Mouse (Mus musculus) stomach, postnatal 0 days (tissue): Measurements from ENCODE around the gene Slc22a17. TPM values are rescaled to one million over a fixed set of nuclear protein-coding genes. Genes with fewer than 3 reads are reported as not detected.

Source experiments
- ATAC-seq: fragments of 200-750 bp; cut with Nextera tagmentation; 2 replicates; pipeline ENCODE4 v1.8.0; 2017; ENCODE audit not compliant: low FRiP score, low TSS enrichment
- DNase-seq: peaks from one replicate; pipeline ENCODE4 v3.0.0-alpha.2; 2016; ENCODE audit warnings: low spot score
- H3K27ac ChIP-seq: fragments of 300-500 bp; sonication (generic); replicated peaks from 2 replicates; pipeline ENCODE4 v1.5.1; 2014; ENCODE audit warnings: mild to moderate bottlenecking, control low read depth
- H3K27me3 ChIP-seq: fragments of 300-500 bp; sonication (generic); 2 replicates; pipeline ENCODE4 v1.6.1; 2014; ENCODE audit warnings: low read length; ENCODE audit not compliant: control insufficient read depth, insufficient read depth
- H3K36me3 ChIP-seq: fragments of 300-500 bp; sonication (generic); 2 replicates; pipeline ENCODE4 v1.6.1; 2014; ENCODE audit warnings: low read length, mixed read lengths; ENCODE audit not compliant: control insufficient read depth, insufficient read depth
- H3K4me1 ChIP-seq: fragments of 300-500 bp; sonication (generic); replicated peaks from 2 replicates; pipeline ENCODE4 v1.6.1; 2014; ENCODE audit warnings: antibody characterized with exemption; ENCODE audit not compliant: control insufficient read depth, insufficient read depth
- H3K4me2 ChIP-seq: fragments of 300-500 bp; sonication (generic); replicated peaks from 2 replicates; pipeline ENCODE4 v1.6.1; 2014; ENCODE audit warnings: low read depth, mild to moderate bottlenecking, control low read depth, moderate library complexity
- H3K4me3 ChIP-seq: fragments of 300-500 bp; sonication (generic); 2 replicates; pipeline ENCODE4 v1.5.1; 2014; ENCODE audit warnings: low read depth, low read length, control low read depth
- H3K9ac ChIP-seq: fragments of 300-500 bp; sonication (generic); 2 replicates; pipeline ENCODE4 v1.6.1; 2014; ENCODE audit warnings: mild to moderate bottlenecking, low read length, control low read depth, mixed read lengths
- H3K9me3 ChIP-seq: fragments of 300-500 bp; sonication (generic); 2 replicates; pipeline ENCODE4 v1.6.1; 2016; ENCODE audit warnings: low read length; ENCODE audit not compliant: control insufficient read depth
- CTCF ChIP-seq: IDR thresholded peaks from 2 replicates; pipeline ENCODE4 v1.5.1; 2016; ENCODE audit warnings: antibody characterized with exemption, low read depth, mild to moderate bottlenecking, moderate library complexity
- EP300 ChIP-seq: optimal IDR thresholded peaks from 2 replicates; pipeline ENCODE3; 2016; ENCODE audit warnings: antibody characterized with exemption
- WGBS: fragments of 180-500 bp; shearing (Covaris S2); extraction: QIAGEN DNeasy Blood & Tissue Kit; methylation state at CpG from one replicate; pipeline ENCODE4 v1.1.7; 2014; 5-methylcytosine and 5-hydroxymethylcytosine counted together
- microRNA counts: library from miRNA; unstranded; fragments of <30 nt; microRNA quantifications from one replicate; lab custom pipeline; 2015
- microRNA-seq: library from miRNA; unstranded; fragments of <30 nt; microRNA quantifications from one replicate; pipeline ENCODE4, GENCODE M21; 2016
- polyA plus RNA-seq: library from polyadenylated mRNA; unstranded; fragments of >200 nt; fragmentation: Nextera tagmentation; extraction: Ambion mirVana; gene quantifications from 2 replicates; pipeline ENCODE4 v1.2.1, GENCODE M21; 2015

Slc22a17 gene
- polyA plus RNA-seq, 1 experiment from 2014 or later = 15.4 TPM

- H3K9me3 ChIP-seq = no peaks in the 10 kb centered on the region
- 16% methylated on average over 21 of the region's 21 CpGs for WGBS
- no peaks in the 10 kb centered on the region for H3K27me3 ChIP-seq
- H3K4me2 ChIP-seq = peak overlapping the region; percentile 88
- H3K36me3 ChIP-seq = no peaks in the 10 kb centered on the region
- H3K9ac ChIP-seq = peak overlapping the region; percentile 58
- no peaks in the 10 kb centered on the region for H3K4me1 ChIP-seq
- TF ChIP-seq CTCF = no peak
- peak overlapping the region; percentile 86 for H3K27ac ChIP-seq
- DNase-seq = no peak
- peak overlapping the region; percentile 97 for H3K4me3 ChIP-seq
- 0 out of 2 replicates have a peak, but pooled peaks have one; percentile 3 for ATAC-seq
Observed at GRCm38 (mm10) chr14:54864313-54865036, 48.5 kb downstream of the Slc22a17 start.

- Histone ChIP-seq H3K27me3 (no peaks in the 10 kb centered on the region), H3K9me3 (no peaks in the 10 kb centered on the region), H3K27ac (peak overlapping the region; percentile 86), H3K4me1 (no peaks in the 10 kb centered on the region), H3K9ac (peak overlapping the region; percentile 94), H3K36me3 (no peaks in the 10 kb centered on the region), H3K4me3 (peak overlapping the region; percentile 97), H3K4me2 (peak overlapping the region; percentile 88)
- peak; percentile 94 for DNase-seq
- TF ChIP-seq EP300 (no peak), CTCF (peak; percentile 29; the same call in 1 of the 2 replicates)
- ATAC-seq = peak; percentile 100
- WGBS = 0% methylated on average over 50 of the region's 56 CpGs
Observed at GRCm38 (mm10) chr14:54863501-54864312, 49.2 kb downstream of the Slc22a17 start.

DNA sequence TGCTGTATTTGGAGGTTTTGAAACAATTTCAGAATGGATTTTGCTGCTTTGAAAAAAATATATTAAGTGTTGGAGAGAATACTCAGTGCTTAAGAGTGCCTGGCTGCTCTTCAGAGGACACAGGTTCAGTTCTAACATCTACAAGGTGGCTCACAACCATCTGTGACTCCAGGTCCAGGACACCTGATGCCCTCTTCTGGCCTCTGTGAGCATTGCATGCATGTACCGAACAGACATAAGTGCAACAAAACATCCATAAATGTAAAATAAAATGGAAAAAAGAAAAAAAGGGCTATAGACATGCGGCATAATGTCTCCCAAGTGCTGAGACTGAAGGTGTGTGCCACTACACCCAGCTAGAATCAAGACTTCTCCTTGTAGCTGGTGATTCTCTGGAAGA is 52.4 kb downstream of the Slc22a17 start:
- H3K4me2 ChIP-seq = no peak overlapping the region
- TF ChIP-seq EP300 (no peak), CTCF (peak; percentile 82)
- ATAC-seq = no peak
- no peak overlapping the region for H3K4me3 ChIP-seq
- no peak overlapping the region for H3K9ac ChIP-seq
- no peaks in the 10 kb centered on the region for H3K9me3 ChIP-seq
- WGBS = 31% methylated on average over 2 of the region's 2 CpGs
- no peak overlapping the region for H3K27ac ChIP-seq
- H3K4me1 ChIP-seq = no peaks in the 10 kb centered on the region
- peak; percentile 72 for DNase-seq
- H3K27me3 ChIP-seq = no peaks in the 10 kb centered on the region
- peaks cover 2% of the 10 kb centered on the region; the same call in 1 of the 2 replicates for H3K36me3 ChIP-seq

GRCm38 (mm10) chr14:54857891-54858290 is 55.0 kb downstream of the Slc22a17 start:
- DNase-seq = no peak

DNA sequence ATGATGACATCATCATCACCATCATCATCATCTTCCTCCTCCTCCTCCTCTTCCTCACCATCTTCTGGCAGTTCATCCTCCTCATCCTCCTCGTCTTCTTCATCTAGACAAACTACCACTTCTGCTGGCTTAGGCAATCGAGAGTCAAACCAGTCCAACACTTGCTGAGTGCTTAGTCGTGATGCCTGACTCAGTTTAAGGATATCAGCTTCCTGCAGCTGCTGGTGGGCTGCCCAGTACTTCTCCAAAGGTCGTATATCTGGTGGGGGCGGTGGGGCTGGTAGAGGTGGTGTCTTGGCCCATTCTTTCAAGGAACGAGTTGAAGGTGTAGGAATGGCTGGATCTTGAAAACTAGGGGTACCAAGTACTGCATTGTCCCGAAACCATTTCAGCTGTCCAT is 56.2 kb downstream of the Slc22a17 start:
- H3K27me3 ChIP-seq = no peaks in the 10 kb centered on the region
- peaks cover 6% of the 10 kb centered on the region; the same call in 1 of the 2 replicates for H3K36me3 ChIP-seq
- no peak overlapping the region for H3K4me2 ChIP-seq
- H3K4me1 ChIP-seq = no peaks in the 10 kb centered on the region
- DNase-seq (no peak), ATAC-seq (no peak)
- 84% methylated on average over 7 of the region's 7 CpGs for WGBS
- no peak overlapping the region for H3K9ac ChIP-seq
- no peak for TF ChIP-seq EP300
- no peak for TF ChIP-seq CTCF
- no peaks in the 10 kb centered on the region for H3K9me3 ChIP-seq
- H3K4me3 ChIP-seq = no peak overlapping the region
- H3K27ac ChIP-seq = no peak overlapping the region

More at GRCm38 (mm10) chr14:54857891-54858290, 55.0 kb downstream of the Slc22a17 start:
- H3K36me3 ChIP-seq = peaks cover 6% of the 10 kb centered on the region; the same call in 1 of the 2 replicates
- no peak overlapping the region for H3K27ac ChIP-seq
- H3K4me1 ChIP-seq = no peaks in the 10 kb centered on the region
- no peak overlapping the region for H3K9ac ChIP-seq
- WGBS = 94% methylated on average over 9 of the region's 9 CpGs
- no peaks in the 10 kb centered on the region for H3K9me3 ChIP-seq
- H3K4me2 ChIP-seq = no peak overlapping the region
- H3K27me3 ChIP-seq = no peaks in the 10 kb centered on the region
- TF ChIP-seq CTCF = no peak
- TF ChIP-seq EP300 = no peak
- ATAC-seq = no peak
- H3K4me3 ChIP-seq = no peak overlapping the region

MicroRNAs encoded within 50 kb of the gene (microRNA counts, 519-probe panel; counts per million panel counts)
- microRNA mmu-miR-208a (lab: Ali Mortazavi, UCI) = not detected

Small RNA genes lying within 50 kb of the gene (microRNA-seq; reads per million reads assigned to microRNA genes)
- gene Mir208a = 1.6 reads per million

Other genes with a start within 250 kb of the Slc22a17 start
- gene 1700123O20Rik, start 226.9 kb downstream of the Slc22a17 start, polyA plus RNA-seq = 60.8 and 61.7 TPM in 2 replicates
- gene Acin1, start 226.2 kb downstream of the Slc22a17 start, polyA plus RNA-seq = 37.0 and 46.9 TPM in 2 replicates
- 0.08 and 0.11 TPM in 2 replicates for gene Gm29776, start 214.3 kb downstream of the Slc22a17 start, polyA plus RNA-seq
- 0.10 TPM in 1 of 2 replicates, not detected in the other for gene Cebpe, start 201.0 kb downstream of the Slc22a17 start, polyA plus RNA-seq
- 3.1 and 4.2 TPM in 2 replicates for gene Slc7a8, start 131.2 kb downstream of the Slc22a17 start, polyA plus RNA-seq
- not detected in 2 replicates for gene Rnf212b, start 99.0 kb downstream of the Slc22a17 start, polyA plus RNA-seq
- 4.5 and 5.0 TPM in 2 replicates for gene Homez, start 42.2 kb downstream of the Slc22a17 start, polyA plus RNA-seq
- gene Ppp1r3e, start 35.6 kb downstream of the Slc22a17 start, polyA plus RNA-seq = 1.7 and 2.2 TPM in 2 replicates
- 4.3 and 4.7 TPM in 2 replicates for gene Bcl2l2, start 29.8 kb downstream of the Slc22a17 start, polyA plus RNA-seq
- gene Gm20521, start 29.7 kb downstream of the Slc22a17 start, polyA plus RNA-seq = 1.2 TPM in 2 replicates
- gene Pabpn1, start 20.6 kb downstream of the Slc22a17 start, polyA plus RNA-seq = 46.4 and 56.2 TPM in 2 replicates
- gene Efs, start 13.0 kb upstream of the Slc22a17 start, polyA plus RNA-seq = 14.1 and 16.8 TPM in 2 replicates
- gene Il25, start 19.6 kb upstream of the Slc22a17 start, polyA plus RNA-seq = 0.15 TPM in 1 of 2 replicates, not detected in the other
- 3.3 and 4.6 TPM in 2 replicates for gene Cmtm5, start 23.1 kb upstream of the Slc22a17 start, polyA plus RNA-seq
- 0.27 and 0.29 TPM in 2 replicates for gene Myh6, start 53.8 kb upstream of the Slc22a17 start, polyA plus RNA-seq
- not detected in 2 replicates for gene Gm17428, start 63.8 kb upstream of the Slc22a17 start, polyA plus RNA-seq
- gene Myh7, start 81.5 kb upstream of the Slc22a17 start, polyA plus RNA-seq = 1.4 and 2.4 TPM in 2 replicates
- gene Ngdn, start 102.3 kb upstream of the Slc22a17 start, polyA plus RNA-seq = 54.4 and 55.2 TPM in 2 replicates
- gene Zfhx2, start 179.2 kb upstream of the Slc22a17 start, polyA plus RNA-seq = 1.0 and 1.3 TPM in 2 replicates
- gene Thtpa, start 181.7 kb upstream of the Slc22a17 start, polyA plus RNA-seq = 11.5 and 11.8 TPM in 2 replicates
- 26.4 and 31.0 TPM in 2 replicates for gene Ap1g2, start 193.5 kb upstream of the Slc22a17 start, polyA plus RNA-seq
- 0.82 and 1.0 TPM in 2 replicates for gene Jph4, start 203.8 kb upstream of the Slc22a17 start, polyA plus RNA-seq